Mouse (Mus musculus) ES-E14 (cell line): Measurements from ENCODE around the gene Bclaf3. TPM values are rescaled to one million over a fixed set of nuclear protein-coding genes. Genes with fewer than 3 reads are reported as not detected.

Experiments used
- DNase-seq: peaks from one replicate; pipeline ENCODE4 v3.0.0-alpha.2; 2013; ENCODE audit warnings: low read depth, low spot score
- H3K27ac ChIP-seq: 2 replicates; pipeline ENCODE4 v1.5.1; 2012; ENCODE audit warnings: low read depth, mild to moderate bottlenecking, low read length, moderate library complexity, mixed read lengths; ENCODE audit not compliant: poor library complexity, insufficient read depth, severe bottlenecking
- H3K36me3 ChIP-seq: 2 replicates; pipeline ENCODE4 v1.6.1; 2012; ENCODE audit warnings: mild to moderate bottlenecking, low read length, moderate library complexity, mixed read lengths; ENCODE audit not compliant: control insufficient read depth, poor library complexity, insufficient read depth, severe bottlenecking
- H3K4me1 ChIP-seq, 2 experiments: fragments of 150-350 bp in 1 of 2; sonication (generic) in 1 of 2; 2 replicates each; pipeline ENCODE4 v1.6.1; 2012; ENCODE audit warnings: low read length in 2 of 2, mild to moderate bottlenecking in 1 of 2, mixed read lengths in 1 of 2; ENCODE audit not compliant: control insufficient read depth in 2 of 2, insufficient read depth in 2 of 2, poor library complexity in 1 of 2
- H3K4me3 ChIP-seq, 2 experiments: fragments of 150-350 bp in 1 of 2; sonication (generic) in 1 of 2; 2 replicates each; pipeline ENCODE4 v1.5.1; 2012; ENCODE audit warnings: low read length in 2 of 2, low read depth in 1 of 2, mild to moderate bottlenecking in 1 of 2, mixed read lengths in 1 of 2; ENCODE audit not compliant: insufficient read depth in 1 of 2, poor library complexity in 1 of 2, severe bottlenecking in 1 of 2
- H3K9ac ChIP-seq: 2 replicates; pipeline ENCODE4 v1.6.1; 2012; ENCODE audit warnings: low read depth, mild to moderate bottlenecking, low read length, mixed read lengths; ENCODE audit not compliant: poor library complexity, insufficient read depth, severe bottlenecking
- H3K9me3 ChIP-seq: fragments of 150-350 bp; sonication (generic); 2 replicates; pipeline ENCODE4 v1.6.1; 2012; ENCODE audit warnings: low read depth, mild to moderate bottlenecking, low read length; ENCODE audit not compliant: control insufficient read depth, insufficient read depth
- CHD2 ChIP-seq: IDR thresholded peaks from 2 replicates; pipeline ENCODE4 v1.6.1; 2014; ENCODE audit warnings: mild to moderate bottlenecking, low read depth, low read length, inconsistent platforms
- HCFC1 ChIP-seq: IDR thresholded peaks from 2 replicates; pipeline ENCODE4 v1.6.1; 2012; ENCODE audit warnings: low read length, inconsistent platforms, borderline replicate concordance; ENCODE audit not compliant: insufficient read depth
- MAFK ChIP-seq: IDR thresholded peaks from 2 replicates; pipeline ENCODE4 v1.6.1; 2014; ENCODE audit warnings: mild to moderate bottlenecking, low read depth, low read length, inconsistent platforms; ENCODE audit not compliant: insufficient read depth
- ZC3H11A ChIP-seq: IDR thresholded peaks from 2 replicates; pipeline ENCODE4 v1.6.1; 2012; ENCODE audit warnings: low read depth, mild to moderate bottlenecking, inconsistent platforms, low read length, borderline replicate concordance
- ZNF384 ChIP-seq: IDR thresholded peaks from 2 replicates; pipeline ENCODE4 v1.6.1; 2012; ENCODE audit warnings: low read depth, low read length, inconsistent platforms
- in situ Hi-C, 2 experiments: fragments of 600-800 bp; cut with MboI; formaldehyde crosslinking; loops; one replicate each; pipeline ENCODE4 v1.15.1; 2025; ENCODE audit warnings: low sequenced_read_pairs in 2 of 2, inconsistent platforms in 1 of 2; ENCODE audit not compliant: unreplicated experiment in 2 of 2
- total RNA-seq: library from RNA; depleted of rRNA; stranded (reverse); fragments of 300-350 nt; gene quantifications from 2 replicates; pipeline ENCODE4 v1.2.3, GENCODE M21; 2012

Gene Bclaf3
- total RNA-seq, 1 experiment, result 55.2 TPM

GRCm38 (mm10) chrX:159606936-159607335, 80.4 kb downstream of the Bclaf3 start:
- H3K9me3 ChIP-seq, result no peaks in the 10 kb centered on the region
- DNase-seq, result peak; percentile 40

DNA sequence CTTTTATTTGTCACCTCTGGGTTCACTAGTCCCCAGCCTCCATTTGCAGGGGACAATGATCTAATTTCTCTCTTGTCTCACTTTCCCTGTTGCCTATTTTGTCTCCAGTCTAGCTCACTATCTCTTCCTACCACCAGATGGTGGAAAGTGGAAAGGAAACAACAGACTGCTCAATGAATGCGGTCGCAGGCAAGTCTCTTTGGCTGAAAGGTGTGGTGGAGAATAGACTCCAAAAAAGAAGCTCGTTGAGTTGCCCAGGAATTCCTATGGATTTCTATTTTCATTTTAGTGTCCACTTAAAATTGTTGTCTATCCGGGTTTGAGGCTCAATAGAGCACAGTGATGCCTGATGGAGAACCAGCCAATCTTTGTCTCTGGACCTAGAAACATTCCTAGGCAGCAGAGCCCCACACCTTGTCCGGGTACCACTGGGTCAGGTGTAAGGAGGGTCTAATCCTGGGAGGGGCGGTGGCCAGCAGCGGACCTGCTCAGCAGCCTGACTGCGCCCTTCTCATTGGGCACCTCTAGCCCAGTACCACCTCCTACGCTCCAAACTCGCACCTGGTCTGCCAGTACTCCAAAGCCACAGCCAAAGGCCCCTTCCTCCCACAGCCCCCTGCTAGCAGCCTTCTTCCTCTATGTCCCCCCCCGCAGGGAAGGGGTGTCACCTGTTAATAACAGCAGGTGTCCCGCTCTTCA, 99.9 kb downstream of the Bclaf3 start:
- in situ Hi-C loops, result loop anchor here in 1 of 2 experiments (25.0 kb wide), 1 partner anchor 336 kb away; no protein-coding TSS in a partner anchor
- no peak overlapping the region for H3K27ac ChIP-seq

More at GRCm38 (mm10) chrX:159606936-159607335, 80.4 kb downstream of the Bclaf3 start:
- in situ Hi-C loops, result loop anchor here in 1 of 2 experiments (10.0 kb wide), 1 partner anchor 122 kb away; no protein-coding TSS in a partner anchor
- Histone ChIP-seq H3K9ac (no peak overlapping the region), H3K4me1 (no peaks in the 10 kb centered on the region), H3K36me3 (no peaks in the 10 kb centered on the region), H3K4me3 (no peak overlapping the region), H3K27ac (no peak overlapping the region)
- TF ChIP-seq ZNF384, result no peak
- TF ChIP-seq HCFC1, result no peak
- no peak for TF ChIP-seq MAFK
- no peak for TF ChIP-seq CHD2
- TF ChIP-seq ZC3H11A, result no peak

DNA sequence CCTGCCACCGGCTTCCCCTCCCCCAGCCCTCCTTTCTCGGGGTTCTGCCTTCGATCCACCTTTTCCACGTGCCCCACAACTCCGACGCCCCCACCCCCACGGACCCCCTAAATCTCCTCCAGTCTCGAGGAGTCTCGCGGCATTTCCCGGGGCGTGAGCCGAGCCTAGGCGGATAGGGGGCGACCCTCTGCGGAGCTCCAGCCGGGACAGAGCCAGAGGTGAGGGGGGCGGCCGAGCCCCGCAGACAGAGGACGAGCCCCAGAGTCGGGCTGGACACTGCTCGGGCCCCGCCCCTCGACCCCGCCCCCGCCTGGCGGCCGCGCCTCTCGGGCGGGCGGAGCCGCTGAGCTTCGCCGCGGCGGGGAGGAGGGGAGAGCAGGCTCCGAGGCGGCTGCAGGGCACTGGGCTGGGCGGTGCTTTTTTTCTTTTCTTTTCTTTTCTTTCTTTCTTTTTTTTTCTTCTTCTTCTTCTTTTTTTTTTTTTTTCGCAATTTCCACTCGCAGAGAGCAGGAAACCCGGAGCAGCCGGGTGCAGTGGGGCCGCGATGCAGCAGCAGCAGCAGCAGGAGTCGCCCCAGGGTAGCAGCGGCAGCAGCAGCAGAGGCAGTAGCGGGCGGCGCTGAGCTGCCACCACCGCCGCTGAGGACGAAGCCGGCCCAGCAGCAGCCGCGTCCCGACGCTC, 100.6 kb downstream of the Bclaf3 start, which contains the start of gene Sh3kbp1:
Gene Sh3kbp1, plus strand, starts transcription at position 366 of the 681 bp plus-strand sequence.
- H3K36me3 ChIP-seq, result no peaks in the 10 kb centered on the region
- in situ Hi-C loops, result loop anchor here in 1 of 2 experiments (25.0 kb wide), 1 partner anchor 335 kb away; no protein-coding TSS in a partner anchor
- H3K27ac ChIP-seq, result no peak within 1 kb of the TSS
- DNase-seq, result peak; percentile 15
- TF ChIP-seq HCFC1 (no peak), CHD2 (peak; percentile 73)
- H3K9ac ChIP-seq, result peak within 1 kb of the TSS; percentile 80
- H3K9me3 ChIP-seq, result no peaks in the 10 kb centered on the region
- H3K4me1 ChIP-seq, result peaks cover 0 to 2% of the 10 kb centered on the region in 2 experiments; a peak in 1 of 4 replicates
- H3K4me3 ChIP-seq, result peak within 1 kb of the TSS; percentile 75 to 97

More for the DNA sequence above, 99.9 kb downstream of the Bclaf3 start:
- H3K36me3 ChIP-seq, result no peaks in the 10 kb centered on the region
- peaks cover 0 to 2% of the 10 kb centered on the region in 2 experiments; a peak in 1 of 4 replicates for H3K4me1 ChIP-seq
- DNase-seq, result no peak
- 0 out of 2 replicates have a peak overlapping the region, but pooled peaks have one; percentile 24 for H3K9ac ChIP-seq
- H3K4me3 ChIP-seq, result peak overlapping the region; percentile 75 to 97; a peak in 3 of 4 replicates
- no peak for TF ChIP-seq CHD2
- TF ChIP-seq ZNF384, result no peak
- H3K9me3 ChIP-seq, result no peaks in the 10 kb centered on the region

DNA sequence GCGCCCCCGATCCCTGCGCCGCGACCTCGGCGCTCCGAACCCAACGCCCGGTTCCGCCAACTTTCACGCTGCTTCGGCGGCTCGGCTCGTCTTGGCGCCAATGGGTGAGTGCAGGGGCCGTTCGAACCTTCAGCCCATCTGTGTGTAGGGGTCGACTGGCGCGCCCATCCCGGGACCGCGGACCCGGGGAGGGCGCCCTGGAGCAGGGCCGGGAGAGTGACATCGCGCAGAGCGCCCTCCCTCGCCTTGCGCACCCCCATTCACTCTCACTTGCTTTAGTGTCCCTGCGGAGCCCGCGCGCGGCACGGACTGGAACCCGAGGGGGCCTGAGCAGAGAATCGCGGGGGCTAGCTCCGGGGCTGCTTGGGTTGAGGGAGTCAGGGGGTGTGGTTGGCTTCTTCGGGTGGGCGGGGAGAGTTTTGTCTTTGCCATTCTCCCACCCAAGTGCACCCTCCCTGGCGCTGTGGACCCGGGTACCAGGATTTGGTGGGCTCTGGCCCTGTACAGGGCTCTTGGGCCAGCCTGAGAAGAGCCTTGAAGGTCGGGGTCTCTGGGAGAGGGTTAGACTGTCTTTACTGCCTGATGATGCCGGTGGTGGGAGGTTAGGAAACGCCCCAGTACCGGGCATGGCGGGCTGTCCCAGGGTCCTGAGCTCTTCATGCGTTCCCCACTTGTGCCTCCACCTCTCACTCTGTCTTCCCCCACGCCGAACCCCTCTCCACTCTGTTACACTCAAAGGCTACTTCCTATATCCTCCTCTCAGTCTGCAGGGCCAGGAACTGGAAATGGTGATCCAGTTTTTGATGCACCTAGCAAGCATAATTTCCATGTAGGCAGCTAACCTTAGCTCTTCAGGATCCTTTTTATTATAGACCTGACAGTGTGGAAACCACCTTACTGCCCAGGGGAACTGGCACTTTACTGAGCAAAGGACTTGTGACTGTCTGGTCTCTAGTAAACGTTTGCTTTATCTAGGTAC, 101.4 kb downstream of the Bclaf3 start:
- in situ Hi-C loops, result loop anchor here in 1 of 2 experiments (25.0 kb wide), 1 partner anchor 334 kb away; no protein-coding TSS in a partner anchor
- DNase-seq, result peak; percentile 2
- H3K4me3 ChIP-seq, result peak overlapping the region; percentile 75 to 97
- no peaks in the 10 kb centered on the region for H3K36me3 ChIP-seq
- H3K9ac ChIP-seq, result peak overlapping the region; percentile 80
- no peaks in the 10 kb centered on the region for H3K9me3 ChIP-seq
- TF ChIP-seq HCFC1, result no peak
- peaks cover 0 to 2% of the 10 kb centered on the region in 2 experiments; a peak in 1 of 4 replicates for H3K4me1 ChIP-seq
- no peak overlapping the region for H3K27ac ChIP-seq
